Mouse (Mus musculus) midbrain, postnatal 0 days (tissue): ENCODE results near the gene Rhou. TPM values are rescaled to one million over a fixed set of nuclear protein-coding genes. Genes with fewer than 3 reads are reported as not detected.
A peak's percentile ranks its signal among the peaks of the same experiment; 100 is the strongest.
"Not testable (repeated sequence)": the region's sequence is repeated elsewhere in the genome, so short reads cannot be mapped to it uniquely, and the experiment has no call there.

Source experiments
- ATAC-seq: fragments of 200-750 bp; cut with Nextera tagmentation; 2 replicates; pipeline ENCODE4 v1.8.0; 2017; ENCODE audit warnings: moderate number of reproducible peaks, mild to moderate bottlenecking, moderate TSS enrichment, moderate library complexity; ENCODE audit not compliant: low FRiP score
- DNase-seq: peaks from one replicate; pipeline ENCODE4 v3.0.0-alpha.2; 2015; ENCODE audit warnings: low spot score
- H3K27ac ChIP-seq: fragments of 300-500 bp; sonication (generic); 2 replicates; pipeline ENCODE4 v1.5.1; 2014; ENCODE audit warnings: low read depth, mild to moderate bottlenecking, low read length, mixed read lengths
- H3K27me3 ChIP-seq: fragments of 300-500 bp; sonication (generic); 2 replicates; pipeline ENCODE4 v1.6.1; 2014; ENCODE audit warnings: low read length, control low read depth, mixed read lengths; ENCODE audit not compliant: insufficient read depth
- H3K36me3 ChIP-seq: fragments of 300-500 bp; sonication (generic); 2 replicates; pipeline ENCODE4 v1.6.1; 2014; ENCODE audit warnings: low read length, control low read depth, mixed read lengths; ENCODE audit not compliant: insufficient read depth
- H3K4me1 ChIP-seq: fragments of 300-500 bp; sonication (generic); 2 replicates; pipeline ENCODE4 v1.6.1; 2014; ENCODE audit warnings: mild to moderate bottlenecking, control low read depth, antibody characterized with exemption, low read length, mixed read lengths; ENCODE audit not compliant: insufficient read depth
- H3K4me2 ChIP-seq: fragments of 300-500 bp; sonication (generic); 2 replicates; pipeline ENCODE4 v1.6.1; 2014; ENCODE audit warnings: low read depth, mild to moderate bottlenecking, low read length, mixed read lengths; ENCODE audit not compliant: poor library complexity, severe bottlenecking
- H3K4me3 ChIP-seq: fragments of 300-500 bp; sonication (generic); 2 replicates; pipeline ENCODE4 v1.5.1; 2014; ENCODE audit warnings: low read depth, mild to moderate bottlenecking, low read length, moderate library complexity
- H3K9ac ChIP-seq: fragments of 300-500 bp; sonication (generic); replicated peaks from 2 replicates; pipeline ENCODE4 v1.6.1; 2014; ENCODE audit warnings: mild to moderate bottlenecking, low read length, moderate library complexity, mixed read lengths; ENCODE audit not compliant: poor library complexity, severe bottlenecking
- H3K9me3 ChIP-seq: fragments of 300-500 bp; sonication (generic); 2 replicates; pipeline ENCODE4 v1.6.1; 2016; ENCODE audit warnings: low read length, control low read depth
- CTCF ChIP-seq: IDR thresholded peaks from 2 replicates; pipeline ENCODE4 v1.5.1; 2016; ENCODE audit warnings: antibody characterized with exemption, mild to moderate bottlenecking
- WGBS: fragments of 180-500 bp; shearing (Covaris S2); extraction: QIAGEN DNeasy Blood & Tissue Kit; methylation state at CpG from one replicate; pipeline ENCODE4 v1.1.7; 2014; 5-methylcytosine and 5-hydroxymethylcytosine counted together
- polyA plus RNA-seq: library from polyadenylated mRNA; unstranded; fragments of >200 nt; fragmentation: Nextera tagmentation; extraction: Ambion mirVana; gene quantifications from 2 replicates; pipeline ENCODE4 v1.2.1, GENCODE M21; 2015
- total RNA-seq: library from RNA; depleted of rRNA; stranded (reverse); fragments of >200 nt; gene quantifications from 2 replicates; pipeline ENCODE4 v1.2.3, GENCODE M21; 2014

Rhou gene
- total and polyA plus RNA-seq, 2 experiments from 2014 or later, result 7.1 to 24.9 TPM

- H3K9me3 ChIP-seq, result no peaks in the 10 kb centered on the region
- H3K4me3 ChIP-seq, result no peak overlapping the region
- WGBS, result 61% methylated on average over 6 of the region's 6 CpGs
- H3K9ac ChIP-seq, result no peak overlapping the region
- no peak for DNase-seq
- H3K27me3 ChIP-seq, result peaks cover 14% of the 10 kb centered on the region
- H3K27ac ChIP-seq, result no peak overlapping the region
- no peak overlapping the region for H3K4me2 ChIP-seq
- no peaks in the 10 kb centered on the region for H3K36me3 ChIP-seq
- peaks cover 3% of the 10 kb centered on the region; the same call in 1 of the 2 replicates for H3K4me1 ChIP-seq
- TF ChIP-seq CTCF, result no peak
- ATAC-seq, result no peak
Measured at GRCm38 (mm10) chr8:123627410-123628147, 26.1 kb upstream of the Rhou start.

- no peaks in the 10 kb centered on the region for H3K9me3 ChIP-seq
- peaks cover 14% of the 10 kb centered on the region for H3K27me3 ChIP-seq
- WGBS, result 3% methylated on average over 8 of the region's 8 CpGs
- H3K9ac ChIP-seq, result no peak overlapping the region
- no peak for ATAC-seq
- peak; percentile 51 for DNase-seq
- peak overlapping the region; percentile 49 for H3K4me2 ChIP-seq
- H3K36me3 ChIP-seq, result no peaks in the 10 kb centered on the region
- H3K4me1 ChIP-seq, result peaks cover 3% of the 10 kb centered on the region; the same call in 1 of the 2 replicates
- TF ChIP-seq CTCF, result peak; percentile 86
- H3K4me3 ChIP-seq, result peak overlapping the region; percentile 24
- no peak overlapping the region for H3K27ac ChIP-seq
Measured at GRCm38 (mm10) chr8:123628253-123628967, 25.3 kb upstream of the Rhou start.

DNA sequence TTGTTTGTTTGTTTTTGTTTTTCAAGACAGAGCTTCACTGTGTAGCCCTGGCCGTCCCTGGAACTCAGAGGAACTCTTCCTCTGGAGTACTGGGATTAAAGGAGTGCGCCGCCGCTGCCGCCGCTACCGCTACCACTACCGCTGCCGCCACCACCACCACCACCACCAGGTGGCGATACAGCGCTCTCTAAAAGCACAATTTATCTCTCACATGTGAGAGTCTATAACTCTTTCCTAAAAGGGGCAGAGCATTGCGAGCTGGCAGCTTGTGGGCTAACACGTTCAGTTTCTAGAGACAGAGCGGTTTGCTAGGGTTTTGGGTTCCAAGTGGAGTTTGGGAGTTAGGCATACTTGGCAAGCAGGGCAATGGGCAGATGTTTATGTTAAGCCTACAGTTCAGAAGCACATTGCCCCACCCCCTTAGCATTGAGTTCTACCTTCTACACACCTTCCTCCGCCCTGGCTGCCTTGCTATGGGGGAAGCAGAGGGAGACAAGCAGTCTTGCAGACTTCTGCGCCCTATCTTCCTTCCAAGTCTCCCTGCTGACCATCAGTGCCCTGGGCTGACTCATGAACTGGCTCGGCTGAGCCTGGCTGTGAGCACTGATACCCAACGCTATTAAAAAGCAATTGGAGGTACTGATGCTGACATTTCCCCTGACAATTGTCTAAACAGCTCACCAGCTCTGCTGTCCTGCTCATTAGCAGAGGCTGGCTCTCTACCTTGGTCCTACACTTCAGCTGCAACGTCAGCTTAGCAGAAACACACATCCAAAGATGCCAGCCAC lies 24.6 kb upstream of the Rhou start:
- no peak for ATAC-seq

GRCm38 (mm10) chr8:123630058-123630457 lies 23.7 kb upstream of the Rhou start:
- Histone ChIP-seq H3K9me3 (no peaks in the 10 kb centered on the region), H3K4me2 (0 out of 2 replicates have a peak overlapping the region, but pooled peaks have one; percentile 39), H3K27ac (no peak overlapping the region), H3K27me3 (peaks cover 5% of the 10 kb centered on the region; the same call in 1 of the 2 replicates), H3K4me1 (peaks cover 3% of the 10 kb centered on the region; the same call in 1 of the 2 replicates), H3K36me3 (no peaks in the 10 kb centered on the region), H3K9ac (no peak overlapping the region), H3K4me3 (no peak overlapping the region)
- WGBS, result 64% methylated on average over 10 of the region's 10 CpGs
- DNase-seq, result no peak
- ATAC-seq, result no peak
- TF ChIP-seq CTCF, result no peak

More for the DNA sequence above, 24.6 kb upstream of the Rhou start:
- peak; percentile 88 for DNase-seq
- Histone ChIP-seq H3K4me1 (peaks cover 3% of the 10 kb centered on the region; the same call in 1 of the 2 replicates), H3K27ac (no peak overlapping the region), H3K4me3 (peak overlapping the region; percentile 24), H3K9ac (no peak overlapping the region), H3K27me3 (peaks cover 14% of the 10 kb centered on the region), H3K36me3 (no peaks in the 10 kb centered on the region), H3K4me2 (peak overlapping the region; percentile 49), H3K9me3 (no peaks in the 10 kb centered on the region)
- peak; percentile 96 for TF ChIP-seq CTCF
- 9% methylated on average over 19 of the region's 19 CpGs for WGBS

DNA sequence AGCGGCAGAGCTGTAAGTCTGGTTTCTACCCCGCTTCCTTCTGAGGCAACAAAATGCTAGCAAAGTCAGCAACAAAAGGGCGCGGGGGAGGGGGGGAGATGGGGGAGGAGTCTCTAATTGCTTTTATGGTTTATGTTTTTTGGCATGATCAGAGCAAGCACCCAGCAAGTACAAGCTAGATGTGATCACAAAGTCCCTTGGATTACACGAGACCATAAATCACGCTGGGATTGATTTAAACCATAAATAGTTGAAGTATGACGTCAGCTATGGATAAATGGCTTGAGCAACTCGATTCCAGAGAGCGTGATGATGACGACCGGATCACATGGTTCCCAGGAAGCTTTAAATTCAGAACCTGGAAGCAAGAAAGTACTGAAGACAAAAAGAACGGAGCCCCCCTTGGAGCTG lies 22.9 kb upstream of the Rhou start:
- H3K4me1 ChIP-seq, result peaks cover 3% of the 10 kb centered on the region; the same call in 1 of the 2 replicates
- H3K9me3 ChIP-seq, result no peaks in the 10 kb centered on the region
- H3K4me2 ChIP-seq, result peak overlapping the region; percentile 39; the same call in 1 of the 2 replicates
- no peaks in the 10 kb centered on the region for H3K36me3 ChIP-seq
- no peak overlapping the region for H3K27ac ChIP-seq
- no peak for TF ChIP-seq CTCF
- 0 out of 2 replicates have a peak, but pooled peaks cover 3% of the 10 kb centered on the region for H3K27me3 ChIP-seq
- H3K4me3 ChIP-seq, result peak overlapping the region; percentile 18
- H3K9ac ChIP-seq, result no peak overlapping the region
- DNase-seq (peak; percentile 41), ATAC-seq (no peak)
- WGBS, result 36% methylated on average over 12 of the region's 12 CpGs

DNA sequence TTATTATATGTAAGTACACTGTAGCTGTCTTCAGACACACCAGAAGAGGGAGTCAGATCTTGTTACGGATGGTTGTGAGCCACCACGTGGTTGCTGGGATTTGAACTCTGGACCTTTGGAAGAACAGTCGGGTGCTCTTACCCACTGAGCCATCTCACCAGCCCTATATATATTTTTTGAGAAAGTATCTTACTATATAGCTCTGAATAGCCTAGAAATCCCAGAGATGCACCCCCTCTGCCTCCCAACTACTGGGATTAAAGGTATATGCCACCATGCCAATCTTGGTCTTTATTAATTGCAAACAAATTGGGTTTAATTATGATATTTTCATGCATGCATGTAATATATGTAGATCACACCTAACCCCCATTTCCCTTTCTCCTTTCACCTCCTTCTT lies 22.0 kb upstream of the Rhou start:
- 72% methylated on average over 3 of the region's 3 CpGs for WGBS
- not testable (repeated sequence) for DNase-seq, H3K9me3 ChIP-seq, H3K4me2 ChIP-seq, H3K4me1 ChIP-seq, H3K9ac ChIP-seq, H3K27ac ChIP-seq, H3K36me3 ChIP-seq, H3K4me3 ChIP-seq, H3K27me3 ChIP-seq, ATAC-seq
